Mouse (Mus musculus) forebrain, embryonic 14.5 days (tissue): ENCODE results near the gene Adgrg1. TPM values are rescaled to one million over a fixed set of nuclear protein-coding genes. Genes with fewer than 3 reads are reported as not detected.
A peak's percentile ranks its signal among the peaks of the same experiment; 100 is the strongest.

Experiments used
- ATAC-seq: fragments of 200-750 bp; cut with Nextera tagmentation; 2 replicates; pipeline ENCODE4 v1.8.0; 2017; ENCODE audit warnings: mild to moderate bottlenecking, moderate library complexity
- DNase-seq: peaks from one replicate; pipeline ENCODE4 v3.0.0-alpha.2; 2015; ENCODE audit warnings: low spot score
- H3K27ac ChIP-seq: fragments of 300-500 bp; sonication (generic); 2 replicates; pipeline ENCODE4 v1.5.1; 2014; ENCODE audit warnings: low read depth, mild to moderate bottlenecking, control low read depth, low read length, moderate library complexity
- H3K27me3 ChIP-seq: fragments of 300-500 bp; sonication (generic); replicated peaks from 2 replicates; pipeline ENCODE4 v1.6.1; 2014; ENCODE audit warnings: low read length, control low read depth, mixed read lengths; ENCODE audit not compliant: control insufficient read depth, insufficient read depth
- H3K36me3 ChIP-seq: fragments of 300-500 bp; sonication (generic); 2 replicates; pipeline ENCODE4 v1.6.1; 2014; ENCODE audit warnings: low read length, control low read depth; ENCODE audit not compliant: control insufficient read depth, insufficient read depth
- H3K4me1 ChIP-seq: fragments of 300-500 bp; sonication (generic); 2 replicates; pipeline ENCODE4 v1.6.1; 2014; ENCODE audit warnings: antibody characterized with exemption, low read length, control low read depth; ENCODE audit not compliant: control insufficient read depth, insufficient read depth
- H3K4me2 ChIP-seq: fragments of 300-500 bp; sonication (generic); 2 replicates; pipeline ENCODE4 v1.6.1; 2014; ENCODE audit warnings: mild to moderate bottlenecking, control low read depth, low read length
- H3K4me3 ChIP-seq: fragments of 300-500 bp; sonication (generic); 2 replicates; pipeline ENCODE4 v1.5.1; 2014; ENCODE audit warnings: low read depth, low read length, control low read depth
- H3K9ac ChIP-seq: fragments of 300-500 bp; sonication (generic); 2 replicates; pipeline ENCODE4 v1.6.1; 2014; ENCODE audit warnings: mild to moderate bottlenecking, low read length, control low read depth, moderate library complexity
- H3K9me3 ChIP-seq: fragments of 300-500 bp; sonication (generic); replicated peaks from 2 replicates; pipeline ENCODE4 v1.6.1; 2016; ENCODE audit warnings: low read length, control low read depth, mixed read lengths; ENCODE audit not compliant: control insufficient read depth
- WGBS: fragments of 180-500 bp; shearing (Covaris S2); extraction: QIAGEN DNeasy Blood & Tissue Kit; methylation state at CpG from one replicate; pipeline ENCODE4 v1.1.7; 2014; 5-methylcytosine and 5-hydroxymethylcytosine counted together
- polyA plus RNA-seq: library from polyadenylated mRNA; unstranded; fragments of >200 nt; fragmentation: Nextera tagmentation; extraction: Ambion mirVana; gene quantifications from 2 replicates; pipeline ENCODE4 v1.2.1, GENCODE M21; 2014

Adgrg1 gene
- polyA plus RNA-seq, 1 experiment from 2014 or later = 145 TPM

GRCm38 (mm10) chr8:94990598-94991453, 16.3 kb downstream of the Adgrg1 start:
- WGBS = 79% methylated on average over 11 of the region's 11 CpGs
- H3K9me3 ChIP-seq = no peaks in the 10 kb centered on the region
- no peak overlapping the region for H3K4me3 ChIP-seq
- DNase-seq = no peak
- no peak for ATAC-seq
- no peaks in the 10 kb centered on the region for H3K36me3 ChIP-seq
- H3K9ac ChIP-seq = no peak overlapping the region
- H3K4me2 ChIP-seq = no peak overlapping the region
- peak overlapping the region; percentile 53; the same call in 1 of the 2 replicates for H3K27ac ChIP-seq
- peaks cover 57% of the 10 kb centered on the region for H3K4me1 ChIP-seq
- H3K27me3 ChIP-seq = no peaks in the 10 kb centered on the region

DNA sequence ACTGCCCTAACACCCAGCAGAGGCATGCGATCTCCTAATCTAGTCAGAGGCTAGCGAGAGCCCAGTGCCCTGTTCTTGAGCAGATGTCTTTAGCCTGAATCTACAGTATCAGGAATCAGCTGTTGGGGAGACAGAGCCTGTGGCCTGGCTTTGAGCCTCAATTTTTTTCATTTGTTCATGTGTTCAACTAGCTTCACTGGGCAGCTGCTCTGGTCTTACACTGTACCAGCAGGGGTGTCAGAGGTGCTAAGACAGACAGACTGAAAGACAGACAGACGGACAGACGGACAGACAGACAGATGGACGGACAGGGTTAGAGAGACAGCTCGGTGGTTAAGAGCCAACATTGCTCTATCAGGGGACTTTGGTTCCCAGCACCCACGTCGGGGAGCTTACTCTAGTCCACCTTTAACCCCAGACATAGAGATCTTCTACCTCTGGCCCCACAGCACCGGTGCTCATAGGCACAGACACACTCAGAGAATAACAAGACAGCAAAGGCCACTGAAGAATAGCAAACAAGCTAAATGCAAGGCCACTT, 17.0 kb downstream of the Adgrg1 start:
- Histone ChIP-seq H3K4me1 (peaks cover 51% of the 10 kb centered on the region), H3K27ac (peak overlapping the region; percentile 97), H3K36me3 (no peaks in the 10 kb centered on the region), H3K4me2 (no peak overlapping the region), H3K9ac (no peak overlapping the region; the same call in 1 of the 2 replicates), H3K27me3 (no peaks in the 10 kb centered on the region), H3K9me3 (no peaks in the 10 kb centered on the region), H3K4me3 (no peak overlapping the region)
- DNase-seq (no peak), ATAC-seq (no peak)
- WGBS = 88% methylated on average over 9 of the region's 9 CpGs

DNA sequence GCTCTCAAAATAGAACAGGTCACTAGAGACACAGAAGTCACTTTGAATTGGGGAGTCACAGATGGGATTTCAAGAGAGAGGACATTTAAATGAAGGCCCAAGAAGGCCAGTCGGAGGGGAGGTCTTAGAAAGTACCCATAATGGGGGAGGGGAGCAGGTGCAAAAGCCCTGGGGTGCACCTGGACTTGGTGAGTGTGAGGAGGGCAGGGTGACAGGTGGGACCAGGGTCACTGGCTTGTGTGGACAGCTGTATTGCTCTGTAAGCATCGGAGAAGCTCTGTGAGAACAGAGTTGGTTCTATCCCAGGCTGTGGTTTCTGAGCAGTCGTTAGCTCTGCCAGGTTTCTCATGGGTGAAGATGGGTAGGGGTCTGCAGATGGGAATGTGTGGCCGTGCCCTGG, 17.5 kb downstream of the Adgrg1 start:
- WGBS = 64% methylated on average over 4 of the region's 4 CpGs
- Histone ChIP-seq H3K4me2 (no peak overlapping the region), H3K27me3 (no peaks in the 10 kb centered on the region), H3K36me3 (no peaks in the 10 kb centered on the region; the same call in 1 of the 2 replicates), H3K4me3 (no peak overlapping the region), H3K9ac (peak overlapping the region; percentile 40; the same call in 1 of the 2 replicates), H3K9me3 (no peaks in the 10 kb centered on the region), H3K4me1 (peaks cover 49% of the 10 kb centered on the region), H3K27ac (peak overlapping the region; percentile 97)
- DNase-seq = no peak
- no peak for ATAC-seq

DNA sequence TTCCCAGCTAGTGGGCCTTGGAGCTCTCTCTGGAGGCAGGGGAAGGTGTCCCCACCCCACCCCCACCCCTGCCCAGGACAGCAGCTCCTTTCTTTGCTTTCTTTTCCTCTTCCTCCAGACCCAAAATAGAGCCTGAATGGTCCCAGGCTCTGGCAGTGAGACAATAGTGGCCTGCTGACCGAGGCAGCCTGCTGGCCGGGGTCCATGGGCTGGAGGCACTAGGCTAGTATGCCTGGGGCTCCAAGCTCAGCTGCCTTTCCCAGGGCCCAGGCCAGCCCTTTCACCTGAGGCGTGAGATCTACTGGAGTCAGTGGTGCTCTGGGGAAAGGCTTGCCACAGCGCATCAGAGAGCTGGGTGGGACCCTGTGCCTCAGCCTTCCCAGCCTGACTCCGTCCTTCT, 18.0 kb downstream of the Adgrg1 start:
- H3K36me3 ChIP-seq = peaks cover 5% of the 10 kb centered on the region; the same call in 1 of the 2 replicates
- peaks cover 49% of the 10 kb centered on the region for H3K4me1 ChIP-seq
- peak overlapping the region; percentile 97 for H3K27ac ChIP-seq
- H3K9me3 ChIP-seq = no peaks in the 10 kb centered on the region
- H3K4me2 ChIP-seq = 0 out of 2 replicates have a peak overlapping the region, but pooled peaks have one; percentile 79
- 14% methylated on average over 5 of the region's 5 CpGs for WGBS
- H3K27me3 ChIP-seq = no peaks in the 10 kb centered on the region
- DNase-seq (peak; percentile 66), ATAC-seq (no peak)
- H3K4me3 ChIP-seq = no peak overlapping the region
- peak overlapping the region; percentile 40 for H3K9ac ChIP-seq

- Histone ChIP-seq H3K9me3 (no peaks in the 10 kb centered on the region), H3K27me3 (no peaks in the 10 kb centered on the region), H3K4me3 (no peak overlapping the region), H3K4me2 (peak overlapping the region; percentile 79; the same call in 1 of the 2 replicates), H3K4me1 (peaks cover 51% of the 10 kb centered on the region), H3K9ac (peak overlapping the region; percentile 40; the same call in 1 of the 2 replicates), H3K36me3 (peaks cover 9% of the 10 kb centered on the region; the same call in 1 of the 2 replicates), H3K27ac (peak overlapping the region; percentile 97)
- WGBS = 35% methylated on average over 9 of the region's 9 CpGs
- ATAC-seq (no peak; the same call in 1 of the 2 replicates), DNase-seq (peak; percentile 65)
These were observed 18.6 kb downstream of the Adgrg1 start for GRCm38 (mm10) chr8:94992996-94993724.

DNA sequence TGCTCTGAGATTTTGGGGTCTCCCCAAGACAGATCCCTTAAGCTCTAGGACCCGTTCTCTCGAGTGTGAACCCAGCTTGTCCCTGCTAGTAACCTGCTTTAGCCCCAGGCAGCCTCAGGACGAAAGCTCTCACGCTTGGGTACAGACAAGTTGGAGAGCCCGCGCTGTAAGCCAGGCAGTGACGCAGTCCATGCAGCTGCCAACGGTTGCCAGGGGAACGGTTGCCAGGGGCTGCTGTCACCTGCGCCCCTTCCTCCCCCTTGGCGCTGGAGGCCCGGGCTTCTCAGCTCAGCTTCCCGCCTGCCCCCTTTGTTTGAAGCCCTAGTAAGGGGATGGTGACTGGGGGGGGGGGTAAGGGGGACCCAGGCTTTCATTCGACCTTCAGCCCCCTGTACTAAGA, 19.5 kb downstream of the Adgrg1 start:
- Histone ChIP-seq H3K9me3 (no peaks in the 10 kb centered on the region), H3K9ac (peak overlapping the region; percentile 98), H3K36me3 (peaks cover 13% of the 10 kb centered on the region; the same call in 1 of the 2 replicates), H3K27ac (peak overlapping the region; percentile 97), H3K4me3 (peak overlapping the region; percentile 63), H3K4me2 (peak overlapping the region; percentile 79), H3K4me1 (peaks cover 59% of the 10 kb centered on the region), H3K27me3 (no peaks in the 10 kb centered on the region)
- peak; percentile 92 for ATAC-seq
- under 1% methylated on average over 14 of the region's 14 CpGs for WGBS
- peak; percentile 98 for DNase-seq

DNA sequence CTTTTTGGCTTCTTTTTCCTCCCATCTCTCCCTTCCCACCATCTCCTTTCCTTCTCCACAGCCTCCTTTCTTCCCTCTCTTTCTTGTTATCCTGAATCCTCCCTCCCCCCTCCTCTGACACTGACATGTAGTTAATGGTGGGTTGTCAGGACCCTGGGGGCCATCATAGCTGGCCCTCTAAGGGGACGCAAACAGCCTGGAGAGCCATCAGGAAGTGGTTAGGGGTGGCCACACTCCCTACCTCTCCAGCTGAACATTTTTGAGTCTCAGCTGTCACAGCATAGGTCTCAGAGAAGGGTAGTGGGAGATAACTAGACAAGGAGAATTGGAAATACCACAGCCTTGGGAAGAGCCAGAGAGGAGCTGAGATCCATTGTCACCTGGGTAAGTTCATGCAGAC, 20.0 kb downstream of the Adgrg1 start:
- H3K9me3 ChIP-seq = no peaks in the 10 kb centered on the region
- H3K9ac ChIP-seq = peak overlapping the region; percentile 98
- H3K27me3 ChIP-seq = no peaks in the 10 kb centered on the region
- ATAC-seq (peak; percentile 30), DNase-seq (peak; percentile 46)
- H3K4me3 ChIP-seq = peak overlapping the region; percentile 63
- peak overlapping the region; percentile 97 for H3K27ac ChIP-seq
- WGBS = 4% methylated on average over 1 of the region's 1 CpGs
- H3K4me2 ChIP-seq = peak overlapping the region; percentile 79
- peaks cover 15% of the 10 kb centered on the region; the same call in 1 of the 2 replicates for H3K36me3 ChIP-seq
- peaks cover 64% of the 10 kb centered on the region for H3K4me1 ChIP-seq

DNA sequence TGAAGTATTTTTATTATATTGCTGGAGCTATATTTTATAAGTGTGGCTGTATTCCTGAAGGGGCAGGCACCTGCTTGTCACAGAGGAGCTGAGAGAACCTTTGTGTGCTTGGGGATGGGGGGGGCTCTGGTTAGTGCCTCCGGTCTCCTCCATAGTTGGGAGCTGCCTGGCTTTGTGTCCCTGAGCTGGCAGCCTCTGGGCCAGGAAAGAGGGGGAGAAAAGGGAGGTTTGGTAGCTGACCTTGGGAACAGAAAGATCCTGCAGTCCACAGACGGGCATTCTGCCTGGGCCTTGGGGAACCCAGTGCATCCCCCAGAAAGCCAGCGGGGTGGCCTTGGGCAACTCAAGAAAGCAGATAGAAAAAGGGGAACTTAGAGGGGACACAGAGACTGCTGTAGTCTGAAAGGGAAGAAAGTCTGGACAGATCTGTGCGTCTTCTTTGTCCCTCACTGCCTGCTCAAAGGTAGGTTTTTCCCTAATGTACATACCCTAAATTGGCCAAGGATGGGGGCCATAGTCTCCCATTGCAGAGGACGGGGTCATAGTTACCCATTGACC, 20.9 kb downstream of the Adgrg1 start:
- Histone ChIP-seq H3K27ac (peak overlapping the region; percentile 97), H3K4me1 (peaks cover 71% of the 10 kb centered on the region), H3K4me3 (peak overlapping the region; percentile 63), H3K9ac (peak overlapping the region; percentile 98), H3K4me2 (peak overlapping the region; percentile 79), H3K27me3 (no peaks in the 10 kb centered on the region), H3K9me3 (no peaks in the 10 kb centered on the region), H3K36me3 (peaks cover 15% of the 10 kb centered on the region; the same call in 1 of the 2 replicates)
- WGBS = 17% methylated on average over 5 of the region's 5 CpGs
- DNase-seq = peak; percentile 68
- no peak for ATAC-seq
